Mouse (Mus musculus): ENCODE results near the gene Ptprd.

- TF ChIP-seq CTCF (conservative IDR thresholded peaks at IDR 0.05; ENCODE audit: low read length) = no peak
- no peak for TF ChIP-seq NANOG (IDR thresholded peaks at IDR 0.05; ENCODE audit: borderline replicate concordance, low read length)
These were observed 757.7 kb downstream of the Ptprd start for GRCm38 (mm10) chr4:77454049-77454448.
